Mouse (Mus musculus): ENCODE data around the gene Rgs2.

Rgs2 gene

DNA sequence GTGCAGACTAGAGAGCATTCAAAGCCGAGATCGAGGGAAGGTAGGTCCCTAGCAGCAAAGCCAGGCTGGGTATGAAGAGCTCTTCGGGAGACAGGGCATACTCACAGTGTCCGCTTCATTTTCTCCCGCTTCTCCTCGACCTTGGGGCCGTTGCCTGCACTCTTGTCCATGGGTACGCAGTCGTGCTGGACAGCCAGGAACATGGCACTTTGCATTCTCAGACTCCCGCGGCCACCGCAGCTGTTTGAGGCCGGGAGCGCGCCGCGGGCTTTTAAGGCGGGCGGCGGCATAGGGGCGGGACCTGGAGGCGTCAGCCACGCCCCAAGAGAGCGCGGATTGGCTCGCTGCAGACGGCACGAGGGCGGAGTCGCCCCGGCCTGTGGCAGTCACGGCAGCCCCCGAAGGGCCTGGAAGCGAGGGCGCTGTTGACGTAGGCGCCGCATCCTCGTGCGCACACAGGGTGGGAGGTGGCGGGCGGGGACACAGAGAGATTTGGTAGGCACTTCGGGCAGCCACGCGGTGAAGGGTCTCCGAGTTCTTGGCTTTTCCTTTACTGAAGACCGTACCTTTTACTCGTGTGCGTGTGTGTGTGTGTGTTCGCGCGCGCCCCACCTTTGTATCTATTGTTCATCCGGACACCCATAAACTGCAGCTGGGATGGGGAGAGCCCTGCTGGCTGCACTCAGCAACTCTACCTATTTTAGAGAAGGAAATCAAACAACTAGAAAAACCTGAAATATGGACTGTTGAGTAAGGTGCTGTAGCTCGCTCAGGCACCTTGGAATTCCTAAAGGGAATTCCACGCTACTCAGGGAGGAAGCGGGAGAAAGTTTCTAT, at the start of gene Rgs2:
TSS of gene Rgs2 (minus strand) at position 258 of the 837 bp plus-strand sequence.
- DNase-seq (ENCODE audit: low read depth, low spot score): peak; percentile 94

DNA sequence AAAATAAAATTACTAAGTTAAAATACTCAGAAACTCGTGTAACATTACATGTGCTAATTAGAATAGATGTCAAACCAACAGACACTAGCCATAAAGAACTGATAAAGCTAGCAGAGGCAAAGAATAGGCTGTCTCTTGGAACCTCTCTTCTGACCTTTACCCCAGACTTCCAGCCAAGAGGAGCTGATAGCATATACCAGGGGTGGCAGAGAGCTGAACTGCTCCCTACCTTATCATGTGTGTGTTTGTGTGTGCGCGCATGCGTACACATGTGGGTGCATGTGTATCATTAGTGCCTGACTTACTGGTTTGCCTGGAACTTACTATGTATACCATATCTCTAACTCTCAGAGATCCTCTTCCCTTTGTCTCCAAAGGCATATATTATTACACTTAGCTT, 49.4 kb upstream of the Rgs2 start:
- no peak for DNase-seq (ENCODE audit: low read depth, low spot score)

DNA sequence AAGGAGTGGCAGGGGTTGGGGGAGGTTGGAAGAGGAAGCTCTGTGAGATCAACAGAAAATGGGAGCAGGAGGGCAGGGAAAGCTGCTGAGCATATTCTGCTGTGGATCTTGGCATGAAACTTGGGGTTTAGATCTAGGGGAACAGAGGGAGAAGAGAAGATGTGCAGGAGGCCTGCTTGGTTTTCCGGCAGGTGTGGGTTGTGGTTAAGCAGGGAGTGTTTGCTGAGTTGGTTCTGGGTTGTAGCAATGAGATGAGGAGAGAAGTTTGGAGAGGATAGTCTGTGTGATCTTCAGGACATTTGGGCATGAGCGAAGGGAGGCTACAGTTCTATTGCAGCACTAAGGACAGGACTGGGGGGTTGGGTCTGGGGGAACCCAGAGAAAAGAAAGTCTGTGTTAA, 37.9 kb upstream of the Rgs2 start:
- no peak for DNase-seq (ENCODE audit: low read depth, low spot score)

DNA sequence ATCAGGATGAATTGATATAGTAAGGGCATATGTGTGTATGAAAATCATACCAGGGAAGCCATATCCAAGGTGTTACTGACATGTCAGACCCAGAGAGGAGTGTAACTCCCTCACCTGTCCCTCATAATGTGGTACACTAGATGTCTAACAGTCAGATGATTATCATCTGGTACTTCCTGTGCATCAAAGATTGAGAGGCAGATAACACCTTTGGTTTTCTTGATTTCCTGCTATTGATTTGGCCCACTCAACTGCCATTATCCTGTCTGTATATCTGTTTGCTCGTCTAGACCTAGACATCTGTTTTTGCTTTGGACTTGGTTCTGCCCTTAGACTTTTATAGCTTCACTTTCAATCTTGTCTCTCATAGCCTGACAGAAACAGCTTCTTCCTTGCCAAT, 29.5 kb upstream of the Rgs2 start:
- no peak for DNase-seq (ENCODE audit: low read depth, low spot score)

DNA sequence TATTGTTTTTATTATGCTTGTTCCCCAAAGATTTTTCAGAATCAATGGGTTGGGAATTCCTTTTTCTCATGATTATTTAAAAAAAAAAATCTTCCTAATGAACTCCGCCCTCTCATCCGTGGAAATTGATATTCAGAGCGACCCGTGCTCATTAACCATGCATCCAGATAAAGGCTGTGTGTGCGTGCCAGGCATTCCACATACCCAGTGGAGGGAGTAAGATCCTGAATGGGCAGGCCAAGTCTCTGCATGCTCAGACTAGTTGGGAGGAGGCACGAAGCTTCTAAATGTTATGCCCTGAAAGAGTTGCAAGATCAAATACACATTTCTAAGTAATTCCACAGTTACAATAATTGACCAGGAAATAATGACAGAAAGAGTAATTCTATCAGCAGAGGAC, 26.5 kb upstream of the Rgs2 start:
- DNase-seq (ENCODE audit: low read depth, low spot score): no peak

DNA sequence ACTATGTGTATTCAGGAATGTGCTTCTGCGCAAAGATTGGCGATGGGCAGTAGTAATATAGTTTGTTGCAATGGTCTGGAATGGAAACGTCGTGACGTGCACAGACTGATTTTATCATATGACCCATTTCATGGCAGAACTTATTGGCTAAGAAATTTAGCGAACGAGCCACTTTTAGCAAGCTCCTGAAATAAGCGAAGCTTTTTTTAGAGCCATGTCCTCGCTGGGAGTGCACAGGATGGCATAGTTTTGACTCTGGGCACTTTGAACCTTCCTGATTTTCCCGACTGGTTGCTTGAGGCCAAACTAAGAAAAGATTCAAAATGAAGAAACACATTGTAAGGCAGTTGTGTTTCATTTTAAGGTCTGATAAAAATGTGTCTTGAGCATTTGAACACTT, 25.7 kb upstream of the Rgs2 start:
- DNase-seq (ENCODE audit: low read depth, low spot score): no peak

DNA sequence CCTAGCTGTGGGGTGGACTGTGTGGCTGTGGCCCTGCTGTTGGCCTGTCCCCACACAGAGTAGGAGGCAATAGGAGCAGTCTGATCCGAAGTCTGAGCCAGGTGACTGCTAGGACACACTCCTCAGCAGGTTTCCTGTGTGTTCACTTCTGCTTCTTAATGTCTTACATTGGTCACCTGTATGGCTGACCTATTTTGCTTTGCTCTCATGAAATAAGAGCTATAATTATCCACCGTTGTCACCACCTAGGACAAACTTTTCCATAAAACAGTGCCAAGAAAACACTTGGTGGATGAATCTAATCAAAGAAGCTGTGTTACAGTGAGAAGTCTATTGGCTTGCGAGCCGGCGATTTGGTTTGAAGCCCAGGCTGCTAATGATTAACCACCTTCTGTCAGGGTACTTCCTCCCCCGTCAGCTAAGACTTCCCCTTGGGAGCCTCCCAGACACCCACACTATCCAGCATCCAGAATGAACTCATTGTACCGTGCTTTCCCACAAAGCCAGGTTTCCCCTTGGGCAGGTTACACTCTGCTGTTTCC, 14.5 kb upstream of the Rgs2 start:
- DNase-seq (ENCODE audit: low read depth, low spot score): no peak

DNA sequence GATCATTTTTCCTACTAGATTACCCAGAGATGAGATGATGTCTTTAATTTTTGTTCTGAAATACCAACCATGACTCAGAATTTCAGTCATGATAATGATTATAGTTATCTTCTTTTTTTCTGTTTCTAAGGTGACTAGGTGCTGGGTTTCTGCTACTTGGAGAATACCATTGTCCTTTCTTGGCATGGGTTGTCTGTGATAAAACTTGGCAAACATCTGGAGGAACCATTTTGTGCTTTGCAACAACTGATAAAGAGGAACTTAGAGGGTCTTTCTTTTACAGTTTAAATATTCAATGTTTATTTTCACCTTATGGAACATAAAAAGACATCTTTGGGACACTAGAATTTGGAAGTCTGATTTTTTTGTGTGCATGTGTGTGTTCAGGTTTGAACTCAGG, 10.0 kb upstream of the Rgs2 start:
- DNase-seq (ENCODE audit: low read depth, low spot score): no peak

DNA sequence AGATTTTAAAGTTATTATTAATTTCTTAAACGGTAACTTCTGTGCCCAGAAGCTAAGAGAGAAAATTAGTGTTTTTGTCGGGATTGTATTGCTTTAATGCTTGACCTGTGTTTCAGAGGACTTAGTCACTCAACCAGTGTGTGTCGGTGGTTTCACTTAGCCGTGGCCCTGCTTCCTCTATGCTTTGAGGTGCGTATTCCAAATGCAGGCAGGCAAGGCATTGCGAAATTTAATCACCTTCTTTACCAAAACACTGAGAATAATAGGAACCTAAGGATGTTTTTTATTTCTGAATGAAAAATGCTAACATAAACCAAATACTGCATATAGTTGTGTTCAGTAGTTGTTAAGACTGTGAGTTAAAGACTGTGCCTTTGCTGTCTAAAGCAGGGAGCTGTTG, 3.4 kb upstream of the Rgs2 start:
- DNase-seq (ENCODE audit: low read depth, low spot score): no peak

DNA sequence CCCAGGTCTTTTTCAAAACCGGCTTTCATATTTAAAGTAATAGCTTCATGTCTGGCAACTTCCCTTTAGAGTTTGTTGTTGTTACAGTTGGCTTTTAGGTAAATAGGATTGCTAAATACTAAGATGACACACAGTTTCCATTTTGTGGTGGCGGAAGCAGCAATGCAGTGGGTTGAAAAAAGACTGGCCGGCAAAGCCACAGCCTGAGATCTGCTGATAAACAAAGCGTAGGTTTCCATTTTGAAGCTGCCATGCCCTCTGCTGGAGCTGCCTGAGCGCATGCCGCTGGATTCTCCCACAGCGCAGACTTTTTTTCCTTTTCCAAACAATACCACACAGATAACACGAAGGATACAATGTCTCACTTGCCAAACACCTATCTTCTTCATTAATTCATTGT, 2.6 kb upstream of the Rgs2 start:
- peak; percentile 66 for DNase-seq (ENCODE audit: low read depth, low spot score)

DNA sequence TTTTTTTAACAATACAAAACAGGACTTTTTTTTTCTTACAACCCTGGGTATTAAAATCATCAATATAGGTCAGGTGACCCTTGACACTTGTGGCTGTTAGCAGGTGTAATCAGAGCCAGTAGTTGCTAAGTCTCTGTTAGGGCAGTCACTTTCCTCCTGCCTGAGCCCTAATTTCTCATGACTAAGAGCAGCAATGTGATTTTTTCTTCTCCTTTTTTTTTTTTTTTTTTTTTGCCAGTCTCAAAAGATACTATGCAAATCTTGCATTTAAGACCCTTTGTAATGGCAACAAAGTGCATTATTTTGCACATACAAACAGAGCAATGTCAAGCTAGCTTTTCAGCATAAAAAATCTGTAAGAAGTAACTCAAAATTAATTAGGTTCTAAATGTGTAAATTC, 1.7 kb upstream of the Rgs2 start:
- DNase-seq (ENCODE audit: low read depth, low spot score): no peak

DNA sequence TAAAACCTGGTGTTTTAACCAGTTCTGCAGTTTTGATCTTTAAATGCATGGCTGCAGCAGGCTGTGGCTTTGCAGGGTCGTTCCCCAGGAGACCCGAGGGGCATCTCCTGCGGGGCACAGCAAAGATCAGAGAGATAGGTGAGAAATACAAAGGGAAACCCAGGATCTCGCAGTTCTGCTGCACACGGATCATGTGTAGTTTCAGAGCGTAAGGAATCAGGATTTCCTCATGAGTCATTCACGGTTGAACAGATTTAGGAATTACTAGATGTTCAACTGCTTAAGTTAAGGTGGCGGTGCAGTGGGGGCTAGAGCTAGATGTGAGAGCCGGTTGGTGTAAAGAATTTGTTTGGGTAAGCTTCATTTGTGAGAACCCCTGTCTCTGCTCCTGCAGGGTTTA, 780 bp upstream of the Rgs2 start:
- DNase-seq (ENCODE audit: low read depth, low spot score): peak; percentile 10

DNA sequence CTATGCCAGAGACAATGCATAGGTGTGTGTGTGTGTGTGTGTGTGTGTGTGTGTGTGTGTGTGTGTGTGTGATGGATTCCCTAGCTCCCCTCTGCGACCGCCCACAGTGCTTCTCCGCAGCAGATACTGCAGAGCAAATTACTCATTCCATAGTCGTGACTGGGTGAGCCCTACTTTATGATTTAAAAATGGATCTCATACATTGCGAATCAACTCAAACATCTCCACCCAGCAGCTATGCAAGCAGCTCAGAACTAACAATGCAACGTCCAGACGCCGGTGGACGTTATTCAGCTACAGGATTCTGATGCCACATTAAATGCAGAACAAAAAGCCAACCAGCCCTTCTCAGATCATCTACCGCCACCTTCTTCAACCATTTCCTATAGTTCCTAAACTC, 545 bp downstream of the Rgs2 start:
- DNase-seq (ENCODE audit: low read depth, low spot score): no peak

DNA sequence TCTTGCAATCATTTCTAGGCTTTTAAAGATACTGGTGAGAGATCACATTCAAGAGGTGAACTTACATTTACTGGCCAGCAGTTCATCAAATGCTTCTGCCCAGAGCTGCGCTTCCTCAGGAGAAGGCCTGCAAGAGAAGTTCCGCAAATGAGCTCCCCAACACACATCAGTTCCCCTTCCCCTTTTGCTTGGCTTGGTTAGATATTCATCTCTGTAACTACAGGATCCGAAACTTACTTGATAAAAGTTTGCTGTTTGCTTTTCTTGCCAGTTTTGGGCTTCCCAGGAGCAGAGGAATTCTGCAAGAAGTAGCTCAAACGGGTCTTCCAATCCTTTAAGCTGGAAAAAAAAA, 1.3 kb downstream of the Rgs2 start:
- no peak for DNase-seq (ENCODE audit: low read depth, low spot score)

DNA sequence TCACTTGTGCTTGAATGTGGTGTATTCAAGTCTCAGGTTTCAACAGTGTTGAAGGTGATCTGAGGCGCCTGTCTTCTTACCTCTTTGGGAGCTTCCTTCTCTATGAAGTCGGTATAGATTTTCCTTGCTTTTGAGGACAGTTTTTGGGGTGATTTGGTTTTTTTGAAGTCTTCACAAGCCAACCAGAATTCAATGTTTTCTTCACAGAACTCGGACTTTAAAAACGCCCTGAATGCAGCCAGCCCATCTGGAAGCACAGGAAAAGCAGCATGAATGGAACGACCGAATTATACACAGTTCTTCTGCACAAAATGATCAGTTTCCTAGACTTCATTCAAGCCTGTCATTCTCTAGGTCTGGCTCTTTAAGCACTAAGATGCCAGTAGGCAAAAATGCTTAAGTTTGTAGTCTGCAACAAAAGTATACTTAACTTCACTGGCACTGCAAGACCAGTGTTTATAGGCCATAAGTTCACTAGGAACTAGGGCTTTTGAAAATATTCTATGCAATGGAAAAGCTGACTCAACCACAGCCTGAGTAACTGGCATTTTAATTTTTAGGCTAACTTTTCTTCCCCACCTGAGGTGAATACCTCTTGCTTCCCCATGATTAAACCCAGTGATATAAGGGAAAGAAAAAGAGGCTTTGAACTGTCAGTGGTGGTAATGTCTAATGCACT, 1.8 kb downstream of the Rgs2 start:
- DNase-seq (ENCODE audit: low read depth, low spot score): no peak

DNA sequence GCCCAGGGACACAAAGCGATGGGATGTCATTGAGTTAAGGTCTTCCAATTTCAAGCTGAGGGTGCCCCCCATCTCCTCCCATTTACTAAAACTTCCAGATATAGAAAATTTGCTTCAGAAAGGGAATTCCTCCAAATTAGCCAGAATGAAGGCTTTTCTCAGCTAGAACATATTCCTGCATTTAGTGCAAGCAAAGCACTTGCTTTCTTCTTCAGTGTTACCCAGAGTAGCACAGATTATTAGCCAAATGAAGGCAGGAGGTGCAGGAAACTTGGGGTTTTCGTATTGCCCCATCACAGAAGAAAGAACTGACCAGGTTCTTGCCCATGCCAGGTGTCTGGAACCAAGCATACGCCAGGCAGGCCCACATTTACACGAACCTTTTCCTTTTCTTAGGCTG, 3.7 kb downstream of the Rgs2 start:
- DNase-seq (ENCODE audit: low read depth, low spot score): no peak

DNA sequence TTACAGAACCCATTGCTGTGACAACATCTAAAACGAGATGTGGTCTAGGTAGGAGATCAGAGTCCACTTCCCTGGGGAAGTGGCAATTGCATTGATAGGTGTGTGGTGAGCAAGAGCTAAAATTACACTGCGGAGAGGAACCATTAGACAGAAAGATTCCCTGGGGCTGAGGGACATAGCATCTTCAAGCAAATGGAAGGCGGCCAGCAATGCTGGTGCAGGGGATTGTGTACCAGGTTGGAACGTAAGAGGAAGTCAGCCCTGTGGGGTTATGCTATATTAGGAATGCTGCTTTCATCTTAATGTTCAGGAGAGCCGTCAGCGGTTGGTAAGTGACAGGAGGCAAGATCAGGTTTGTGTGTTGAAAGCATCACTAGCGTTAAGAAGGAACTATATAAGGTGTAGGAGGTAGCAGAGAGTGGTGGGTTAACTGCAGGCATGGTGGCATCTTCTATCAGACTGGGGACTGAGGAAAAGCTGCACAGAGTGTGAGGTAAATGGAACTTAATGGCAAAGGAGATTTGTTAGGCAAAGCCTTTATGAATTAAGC, 4.5 kb downstream of the Rgs2 start:
- DNase-seq (ENCODE audit: low read depth, low spot score): no peak

DNA sequence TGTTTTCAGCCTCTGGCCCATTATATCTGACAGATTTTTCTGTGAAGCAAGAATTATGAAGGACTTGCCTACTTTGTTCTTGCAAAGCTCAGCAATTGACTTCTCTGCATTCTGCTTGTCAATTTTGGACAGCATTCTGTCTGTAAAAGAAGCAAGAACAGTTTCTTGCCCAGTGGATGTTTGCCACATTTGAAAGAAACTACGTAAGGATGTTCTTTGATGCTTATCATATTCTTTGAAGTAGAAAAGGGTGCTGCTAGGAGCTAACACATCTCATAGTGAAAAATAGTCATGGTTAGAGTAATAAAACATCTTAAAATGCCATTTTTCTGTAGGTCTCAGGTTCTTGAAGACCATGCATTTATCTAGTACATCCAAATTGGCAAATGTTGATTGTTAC, 10.9 kb downstream of the Rgs2 start:
- DNase-seq (ENCODE audit: low read depth, low spot score): no peak

DNA sequence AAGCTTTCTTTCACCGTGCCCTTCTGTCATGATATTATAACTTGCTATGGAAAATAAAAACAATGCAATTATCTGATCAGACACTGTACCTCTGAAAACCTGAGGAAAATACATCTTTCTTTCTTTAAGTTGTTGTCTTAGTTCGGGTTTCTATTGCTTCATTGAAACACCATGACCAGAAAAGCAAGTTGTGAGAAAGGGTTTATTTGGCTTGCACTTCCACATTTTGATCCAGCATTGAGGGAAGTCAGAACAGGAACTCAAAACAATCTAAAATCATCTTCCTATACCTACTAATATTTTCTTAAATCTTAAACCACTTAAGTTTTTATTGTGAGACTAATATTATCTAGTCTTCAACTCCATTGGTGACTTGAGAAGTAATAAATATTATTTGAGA, 11.4 kb downstream of the Rgs2 start:
- DNase-seq (ENCODE audit: low read depth, low spot score): no peak

DNA sequence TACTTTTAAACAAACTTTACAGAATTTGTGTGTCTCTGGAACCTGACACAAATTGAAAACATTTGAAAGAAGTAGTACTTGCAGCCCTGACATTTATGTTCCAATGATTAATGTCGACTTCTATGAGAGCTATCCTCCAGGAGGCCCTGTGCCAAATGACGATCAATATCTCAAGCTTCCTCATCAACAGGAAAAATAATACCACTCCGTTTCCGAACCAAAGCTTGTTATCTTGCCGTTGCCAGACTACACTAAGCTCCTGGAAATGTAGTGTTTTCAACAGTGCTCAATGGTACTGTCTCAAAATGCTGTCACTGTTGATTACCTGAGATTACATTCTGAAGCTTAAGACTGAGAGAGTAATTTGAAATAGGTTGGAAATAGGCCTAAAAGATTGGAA, 13.7 kb downstream of the Rgs2 start:
- DNase-seq (ENCODE audit: low read depth, low spot score): no peak

DNA sequence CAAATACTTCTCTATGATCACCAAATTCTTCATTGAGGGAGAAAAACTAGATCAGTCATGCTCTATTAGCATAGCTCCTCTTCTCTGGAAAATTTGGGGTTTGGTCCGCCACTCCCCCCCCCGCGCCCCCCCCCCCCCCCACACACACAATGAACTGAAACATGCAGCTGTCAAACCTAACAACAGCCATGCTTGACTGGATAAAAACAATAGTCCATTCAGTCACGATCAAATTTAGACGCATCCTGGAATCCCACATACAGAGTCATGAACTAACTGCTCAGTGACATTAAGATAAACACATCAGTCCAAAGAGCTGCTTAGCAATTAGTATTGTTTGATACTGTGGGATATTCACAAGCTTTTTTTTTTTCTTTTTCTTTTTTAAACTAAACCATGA, 14.2 kb downstream of the Rgs2 start:
- no peak for DNase-seq (ENCODE audit: low read depth, low spot score)

DNA sequence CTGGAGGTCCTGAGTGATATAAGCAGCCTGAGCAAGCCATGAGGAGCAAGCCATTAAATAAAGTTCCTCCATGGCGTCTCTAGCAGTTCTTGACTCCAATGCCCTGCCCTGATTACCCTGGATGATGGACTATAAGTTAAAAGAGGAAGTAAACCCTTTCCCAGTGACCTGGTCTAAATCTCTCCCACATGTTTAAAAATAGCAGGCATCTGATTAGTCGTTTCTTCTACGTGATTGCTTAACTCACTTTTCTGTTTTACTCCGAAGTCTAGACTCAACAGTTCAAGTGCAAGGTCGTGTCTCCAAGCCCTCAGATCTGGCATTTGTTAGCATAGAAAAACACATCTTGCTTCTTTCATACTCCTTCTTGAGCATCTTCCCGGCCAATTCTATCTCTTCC, 15.2 kb downstream of the Rgs2 start:
- DNase-seq (ENCODE audit: low read depth, low spot score): no peak
